Mouse (Mus musculus) liver, postnatal 0 days (tissue): Measurements from ENCODE around the gene Dpep1.

Experiments used
- CTCF ChIP-seq: sonication (generic); IDR thresholded peaks from 2 replicates; pipeline ENCODE4 v1.5.1; 2016; ENCODE audit warnings: antibody characterized with exemption, low read depth
- EP300 ChIP-seq: IDR thresholded peaks from 2 replicates; pipeline ENCODE4 v1.6.1; 2016; ENCODE audit warnings: antibody characterized with exemption, low read depth, mild to moderate bottlenecking

DNA sequence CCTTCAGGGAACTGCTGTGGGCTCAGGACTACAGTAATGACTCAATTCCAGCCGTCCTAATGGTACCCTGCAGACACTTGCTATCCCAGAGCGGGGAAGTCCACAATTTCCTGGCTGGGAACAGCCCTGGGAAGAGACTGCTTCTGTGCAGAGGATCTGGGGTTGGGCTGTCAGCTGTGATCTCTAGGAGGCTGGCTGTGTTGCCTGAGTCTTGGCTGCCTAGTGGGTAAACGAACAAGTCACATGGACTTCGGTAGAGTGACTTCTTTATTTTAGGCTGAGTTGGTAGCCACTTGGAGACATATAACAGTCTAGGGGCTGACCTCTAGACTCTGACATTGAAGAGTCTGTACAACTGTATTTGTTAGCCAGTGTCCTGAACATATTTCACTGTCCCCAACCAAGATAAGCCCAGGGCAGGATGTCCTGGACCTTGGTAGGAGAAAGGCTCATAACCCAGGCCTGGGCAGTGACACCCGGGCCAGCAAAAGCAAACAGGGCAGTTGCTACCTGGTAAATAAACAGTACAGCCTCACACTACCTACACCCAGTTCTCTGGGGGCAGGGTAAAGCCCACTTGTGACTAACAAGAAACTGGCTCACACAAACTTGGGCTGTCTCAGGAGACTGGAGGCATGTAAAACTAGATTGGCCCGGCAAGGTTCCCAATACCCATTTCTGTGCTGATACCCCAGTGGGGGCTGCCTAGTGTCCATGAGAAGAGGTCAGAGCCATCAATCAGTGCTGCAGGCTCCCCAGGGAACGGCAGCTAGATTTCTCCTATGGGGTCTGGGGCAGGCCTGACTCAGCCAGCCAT, 56.3 kb downstream of the Dpep1 start:
- no peak for TF ChIP-seq CTCF
- TF ChIP-seq EP300 = no peak
